Mouse (Mus musculus) ovary, postnatal 14 days (tissue): ENCODE measurements around the gene Rph3a.

Experiments used
- DNase-seq: peaks from one replicate; pipeline ENCODE4 v3.0.0; 2022; ENCODE audit warnings: low spot score

The Rph3a gene

GRCm38 (mm10) chr5:121009811-121010569, at the start of gene Rph3a:
TSS of gene Rph3a (minus strand) at chr5:121010092.
- DNase-seq = no peak

GRCm38 (mm10) chr5:121058261-121058660, 48.4 kb upstream of the Rph3a start:
- no peak for DNase-seq

- no peak for DNase-seq
Observed at GRCm38 (mm10) chr5:121053886-121054285, 44.0 kb upstream of the Rph3a start.

DNA sequence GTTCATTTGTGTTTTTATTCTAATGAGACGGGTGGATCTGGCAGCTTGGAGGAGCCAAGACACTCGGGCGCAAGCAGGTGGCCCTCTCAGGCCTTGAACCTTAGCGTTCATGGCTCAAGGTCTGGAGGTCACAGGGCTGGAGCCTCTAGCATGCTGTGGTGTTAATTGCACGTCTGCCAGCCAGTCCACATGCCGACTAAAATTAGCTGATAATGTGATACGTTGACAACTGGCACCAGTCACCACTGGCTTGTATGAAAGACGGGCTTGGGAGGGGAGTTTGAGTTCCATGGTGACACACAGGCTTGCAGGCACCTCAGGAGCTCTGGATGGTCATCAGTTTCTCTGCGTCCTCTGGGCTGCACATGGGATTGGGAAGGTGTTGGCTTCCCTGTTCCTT, 31.9 kb upstream of the Rph3a start:
- no peak for DNase-seq

DNA sequence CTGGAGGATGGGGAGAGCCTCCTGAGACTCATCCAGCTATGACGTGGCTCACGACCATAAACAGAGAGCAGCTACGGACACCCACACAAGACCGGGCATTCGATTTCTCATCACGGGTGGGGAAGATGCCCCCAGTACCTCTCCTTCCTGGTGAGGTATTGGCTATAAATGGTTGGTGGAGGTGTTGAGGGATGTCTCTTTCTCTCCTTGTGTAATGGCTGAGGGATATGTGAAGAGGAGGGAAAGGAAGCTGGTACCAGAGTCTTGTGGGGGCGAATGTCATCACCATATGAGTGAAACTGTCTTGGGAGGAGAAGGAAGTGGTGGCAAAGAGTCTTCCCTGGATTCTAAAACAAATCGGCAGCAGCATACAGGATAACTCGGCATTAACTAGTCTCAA, 29.6 kb upstream of the Rph3a start:
- no peak for DNase-seq

- no peak for DNase-seq
Observed at GRCm38 (mm10) chr5:121030161-121030560, 20.3 kb upstream of the Rph3a start.

- no peak for DNase-seq
Observed at GRCm38 (mm10) chr5:121019505-121019904, 9.6 kb upstream of the Rph3a start.

GRCm38 (mm10) chr5:121017699-121018098, 7.8 kb upstream of the Rph3a start:
- DNase-seq = no peak

GRCm38 (mm10) chr5:121016405-121016804, 6.5 kb upstream of the Rph3a start:
- DNase-seq = no peak

DNA sequence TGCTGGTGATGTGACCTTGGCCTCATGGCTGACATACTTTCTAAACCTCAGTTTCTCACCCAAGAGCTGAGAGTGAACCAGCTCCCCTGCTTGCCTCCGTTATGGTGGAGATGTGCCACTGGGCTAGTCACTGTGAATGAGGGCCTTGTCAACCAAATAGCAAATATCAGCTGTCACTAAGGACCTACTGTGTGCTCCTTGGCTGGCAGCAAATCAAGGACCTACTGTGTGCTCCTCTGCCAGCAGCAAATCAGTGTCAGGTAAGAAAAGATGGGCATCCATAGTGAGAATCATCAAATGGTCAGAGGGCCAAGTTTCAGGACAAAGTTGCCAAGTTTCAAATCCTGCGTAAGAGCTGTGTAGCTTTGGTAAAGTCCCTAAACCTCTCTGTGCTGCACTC, 4.6 kb upstream of the Rph3a start:
- no peak for DNase-seq

DNA sequence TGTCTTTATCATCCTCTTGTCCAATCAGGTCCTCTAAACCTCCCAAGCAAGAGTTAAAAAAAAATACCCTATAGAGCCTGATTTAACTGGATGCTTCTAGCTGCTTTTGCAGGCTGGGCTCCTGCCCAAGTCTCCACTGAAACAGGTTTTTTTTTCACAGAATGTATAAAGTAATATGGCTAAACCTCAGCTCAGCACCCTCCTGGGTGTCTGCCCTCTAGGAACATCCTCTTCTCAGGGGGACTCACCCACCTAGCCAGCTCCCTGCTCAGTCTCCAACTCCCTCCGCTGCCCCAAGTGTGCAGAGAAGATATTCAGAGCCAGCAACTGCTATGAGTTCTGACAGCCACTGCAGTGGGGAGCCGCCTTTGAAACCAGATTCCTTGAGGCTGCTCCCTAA, 2.1 kb upstream of the Rph3a start:
- no peak for DNase-seq

DNA sequence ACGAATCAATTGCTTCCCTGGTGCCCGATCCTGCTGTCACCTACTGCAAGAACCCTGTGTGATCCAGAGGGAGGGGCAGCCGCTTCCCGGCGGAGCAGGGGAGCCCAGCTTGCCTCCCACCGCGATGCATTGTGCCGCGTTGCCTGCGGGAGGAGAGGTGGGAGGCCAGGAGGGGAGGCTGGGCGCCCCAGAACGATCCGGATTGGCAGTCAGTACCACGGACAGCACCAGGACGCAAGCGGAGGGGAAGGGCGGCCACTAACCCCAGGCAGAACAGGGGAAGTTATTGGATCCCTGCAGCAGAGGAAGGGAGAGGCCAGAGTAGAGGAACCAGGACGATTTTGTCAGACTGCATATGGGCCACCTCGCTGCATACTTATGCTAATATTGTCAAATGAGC, 486 bp downstream of the Rph3a start:
- DNase-seq = peak; percentile 43

DNA sequence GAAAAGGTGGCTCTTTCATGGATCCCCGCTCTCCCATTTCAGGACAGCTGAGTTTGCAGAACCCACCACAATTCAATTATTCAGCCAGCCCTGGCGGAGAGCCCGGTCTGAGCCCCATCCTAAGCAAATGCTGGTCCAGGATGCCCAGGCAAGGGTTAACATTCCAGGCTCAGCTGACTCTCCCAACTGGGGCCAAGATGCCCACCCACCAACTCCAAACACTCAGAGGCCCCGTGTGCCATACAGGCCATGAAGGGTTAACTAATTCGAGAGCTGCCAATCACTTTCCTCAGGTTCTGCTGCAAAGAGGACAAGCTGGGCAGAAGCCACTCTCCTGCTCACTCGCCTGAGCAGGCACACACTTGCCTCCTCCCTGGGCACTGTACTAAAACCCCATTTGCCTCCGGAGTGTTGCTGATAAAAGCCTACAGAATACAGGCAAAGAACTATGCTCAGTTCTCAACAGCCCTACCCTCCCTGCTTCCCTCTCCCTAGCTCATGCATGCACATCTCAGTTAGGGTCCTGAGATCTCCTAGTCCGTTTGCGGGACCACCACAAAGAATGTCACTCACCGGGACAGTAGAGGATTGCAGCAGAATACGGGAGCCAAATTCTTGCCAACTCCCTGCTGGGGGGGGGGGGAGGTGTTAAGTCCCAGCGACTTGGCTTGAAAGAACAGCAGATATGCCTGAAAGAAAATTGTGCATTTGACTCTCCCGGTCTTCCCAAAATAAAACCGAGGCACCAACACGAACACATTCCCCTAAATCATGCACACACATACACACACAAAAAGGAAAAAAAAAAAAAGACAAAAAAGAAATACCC, 1.3 kb downstream of the Rph3a start:
- DNase-seq = no peak

- no peak for DNase-seq
Observed at GRCm38 (mm10) chr5:121007563-121007962, 2.3 kb downstream of the Rph3a start.

DNA sequence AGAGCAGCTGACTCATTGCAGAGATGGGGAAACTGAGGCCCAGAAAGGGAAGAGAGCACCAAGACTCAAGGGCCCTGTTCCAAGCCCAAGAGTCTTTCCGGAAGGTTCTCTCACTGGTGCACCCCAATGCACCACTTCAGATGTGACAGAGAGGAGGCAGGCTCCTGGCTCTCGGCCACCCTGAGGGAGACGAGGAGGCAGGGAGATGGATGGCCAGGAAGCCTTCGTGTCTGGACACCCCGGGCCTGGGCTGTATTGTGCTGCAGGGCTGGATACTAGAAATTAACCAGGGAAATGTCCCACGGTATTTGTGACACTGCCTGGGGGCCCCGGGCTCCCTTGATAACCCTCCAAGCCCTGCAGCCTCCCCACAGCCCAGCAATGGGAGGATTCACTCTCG, 2.8 kb downstream of the Rph3a start:
- no peak for DNase-seq

DNA sequence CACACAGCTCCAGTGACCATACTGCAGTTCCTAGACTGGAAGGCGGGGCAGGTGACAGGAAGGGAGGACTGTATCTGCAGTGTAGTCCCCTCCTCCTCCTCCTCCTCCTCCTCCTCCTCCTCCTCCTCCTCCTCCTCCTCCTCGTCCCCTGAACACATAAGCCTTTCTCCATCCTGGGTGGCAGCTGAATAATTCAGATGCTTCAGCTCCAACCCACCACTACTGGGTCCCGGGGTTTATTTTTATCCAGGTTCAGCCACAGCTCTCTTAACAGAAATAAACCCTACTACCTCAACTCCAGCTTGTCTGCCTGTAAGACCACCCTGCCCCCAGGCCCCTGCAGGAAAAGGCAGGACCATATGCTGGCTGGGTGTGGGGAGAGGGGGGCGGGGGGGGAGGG, 3.7 kb downstream of the Rph3a start:
- DNase-seq = no peak

- DNase-seq = no peak
Observed at GRCm38 (mm10) chr5:121003781-121004180, 6.1 kb downstream of the Rph3a start.

GRCm38 (mm10) chr5:120999573-120999972, 10.3 kb downstream of the Rph3a start:
- DNase-seq = no peak

DNA sequence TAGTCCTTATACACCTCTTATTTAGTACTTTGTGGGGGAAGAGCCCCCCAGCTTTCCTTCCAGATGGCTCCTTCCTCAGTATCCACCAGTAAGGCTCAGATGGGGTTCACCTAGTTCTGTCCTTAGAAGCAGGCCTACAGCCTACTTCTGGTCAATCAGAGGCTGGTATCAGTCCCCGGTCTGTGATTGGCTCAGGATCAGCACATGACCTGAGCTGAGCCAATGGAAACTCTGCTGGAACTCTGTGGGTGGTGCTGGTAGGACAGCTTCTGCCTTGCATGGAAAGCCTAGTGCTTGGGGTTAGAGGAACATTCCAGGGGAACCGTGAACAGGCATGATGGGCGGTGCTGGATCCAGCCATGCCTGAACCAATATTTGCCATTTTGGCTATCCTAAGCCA, 21.5 kb downstream of the Rph3a start:
- no peak for DNase-seq

DNA sequence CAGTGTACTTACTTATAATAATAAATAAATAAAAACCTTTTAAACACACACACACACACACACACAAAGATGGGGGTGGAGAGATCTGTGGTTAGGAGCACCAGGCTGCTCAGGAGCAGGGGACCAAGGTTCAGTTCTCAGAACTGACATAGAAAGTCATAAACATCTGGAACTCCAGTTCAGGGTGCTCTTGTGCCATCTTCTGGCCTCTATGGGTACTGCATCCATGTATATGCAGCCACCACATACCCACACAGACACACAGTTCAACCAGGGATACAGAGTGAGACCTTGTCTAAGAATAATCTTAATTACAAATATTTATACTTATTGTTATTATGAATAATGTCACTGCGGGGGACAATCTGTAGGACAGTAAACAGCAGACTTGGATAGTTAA, 26.9 kb downstream of the Rph3a start:
- DNase-seq = no peak

- DNase-seq = no peak
Observed at GRCm38 (mm10) chr5:120981211-120981610, 28.7 kb downstream of the Rph3a start.

DNA sequence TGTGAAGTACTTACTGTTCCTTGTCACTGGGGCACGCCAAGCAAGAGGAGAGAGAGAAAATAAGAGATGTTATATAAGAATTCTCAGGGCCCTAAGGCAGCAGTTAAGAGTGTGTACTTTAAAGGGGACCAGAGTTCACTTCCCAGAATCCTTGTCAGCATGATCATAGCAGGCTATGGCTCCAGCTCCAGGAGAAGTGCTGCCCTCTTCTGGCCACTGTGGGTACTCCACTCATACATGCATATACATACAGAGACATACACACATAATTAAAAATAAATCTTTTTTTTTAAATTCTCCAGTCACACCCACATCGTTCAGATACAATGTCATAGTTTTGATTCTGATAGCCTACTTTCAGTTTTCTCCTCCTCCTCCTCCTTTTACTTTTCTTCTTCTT, 29.8 kb downstream of the Rph3a start:
- DNase-seq = no peak

- DNase-seq = no peak
Observed at GRCm38 (mm10) chr5:120976138-120976537, 33.8 kb downstream of the Rph3a start.

- no peak for DNase-seq
Observed at GRCm38 (mm10) chr5:120974522-120974921, 35.4 kb downstream of the Rph3a start.
